Mouse (Mus musculus): Measurements from ENCODE around the gene Ranbp17.

DNA sequence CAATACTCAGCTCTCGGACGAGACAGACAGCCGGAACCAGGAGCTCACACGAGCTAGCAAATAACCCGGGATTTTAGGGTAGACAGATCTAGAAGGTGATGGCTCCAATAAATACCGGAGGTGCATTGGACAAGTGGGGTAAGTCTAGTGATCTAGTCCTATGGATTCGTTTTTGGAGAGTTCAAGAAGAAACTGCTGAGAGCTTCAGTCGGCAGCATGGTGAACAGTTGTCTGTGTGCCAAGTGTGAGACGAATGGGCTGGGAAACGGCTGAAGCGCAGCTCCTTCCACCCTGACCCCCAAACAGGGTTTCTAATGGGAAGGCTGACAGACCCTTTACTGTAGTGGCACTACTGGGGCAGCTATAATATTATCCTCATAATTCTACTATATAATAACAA is 214.2 kb downstream of the Ranbp17 start:
- TF ChIP-seq GATA1 (IDR thresholded peaks at IDR 0.05; ENCODE audit: low read length): no peak
- no peak for TF ChIP-seq TAL1 (IDR thresholded peaks at IDR 0.05; ENCODE audit: low read length)
